Mouse (Mus musculus): ENCODE data around the gene Adamtsl2. TPM values are rescaled to one million over a fixed set of nuclear protein-coding genes. Genes with fewer than 3 reads are reported as not detected.
A peak's percentile ranks its signal among the peaks of the same experiment; 100 is the strongest.

Gene Adamtsl2
- polyA plus RNA-seq, 1 experiment from 2014 or later: 12.3 TPM

GRCm38 (mm10) chr2:27141950-27142693, 62.9 kb downstream of the Adamtsl2 start, which contains the start of gene Fam163b:
TSS of gene Fam163b (minus strand) at chr2:27142491.
- H3K9me3 ChIP-seq (replicated peaks): no peaks in the 10 kb centered on the region
- H3K4me1 ChIP-seq (replicated peaks): peaks cover 10% of the 10 kb centered on the region
- H3K4me3 ChIP-seq: peak within 1 kb of the TSS; percentile 47
- peak within 1 kb of the TSS; percentile 32; the same call in 1 of the 2 replicates for H3K9ac ChIP-seq
- peak within 1 kb of the TSS; percentile 85 for H3K4me2 ChIP-seq
- peak; percentile 80; the same call in 1 of the 2 replicates for ATAC-seq (replicated peaks; ENCODE audit: insufficient number of reproducible peaks, insufficient read depth, low FRiP score, low read depth)
- WGBS: 1% methylated on average over 62 of the region's 62 CpGs
- no peak within 1 kb of the TSS for H3K27ac ChIP-seq
- H3K36me3 ChIP-seq: no peaks in the 10 kb centered on the region
- H3K27me3 ChIP-seq: peaks cover 80% of the 10 kb centered on the region

- Histone ChIP-seq H3K4me2 (no peak overlapping the region), H3K9ac (no peak overlapping the region), H3K9me3 (replicated peaks) (no peaks in the 10 kb centered on the region), H3K27ac (no peak overlapping the region), H3K27me3 (peaks cover 68% of the 10 kb centered on the region), H3K4me3 (no peak overlapping the region), H3K4me1 (replicated peaks) (peaks cover 10% of the 10 kb centered on the region), H3K36me3 (no peaks in the 10 kb centered on the region)
- 41% methylated on average over 2 of the region's 2 CpGs for WGBS
- no peak for ATAC-seq (replicated peaks; ENCODE audit: insufficient number of reproducible peaks, insufficient read depth, low FRiP score, low read depth)
Observed at GRCm38 (mm10) chr2:27144957-27145356, 65.8 kb downstream of the Adamtsl2 start.

- no peaks in the 10 kb centered on the region for H3K36me3 ChIP-seq
- H3K4me2 ChIP-seq: no peak overlapping the region
- no peak overlapping the region for H3K27ac ChIP-seq
- no peak overlapping the region for H3K4me3 ChIP-seq
- H3K9ac ChIP-seq: no peak overlapping the region
- 75% methylated on average over 6 of the region's 6 CpGs for WGBS
- no peak for ATAC-seq (replicated peaks; ENCODE audit: insufficient number of reproducible peaks, insufficient read depth, low FRiP score, low read depth)
- H3K9me3 ChIP-seq (replicated peaks): no peaks in the 10 kb centered on the region
- H3K4me1 ChIP-seq (replicated peaks): peaks cover 7% of the 10 kb centered on the region
- peaks cover 50% of the 10 kb centered on the region for H3K27me3 ChIP-seq
Observed at GRCm38 (mm10) chr2:27146840-27147239, 67.7 kb downstream of the Adamtsl2 start.

GRCm38 (mm10) chr2:27149457-27149856, 70.3 kb downstream of the Adamtsl2 start:
- no peak overlapping the region for H3K9ac ChIP-seq
- H3K9me3 ChIP-seq (replicated peaks): no peaks in the 10 kb centered on the region
- H3K4me2 ChIP-seq: no peak overlapping the region
- H3K4me3 ChIP-seq: no peak overlapping the region
- no peak for ATAC-seq (replicated peaks; ENCODE audit: insufficient number of reproducible peaks, insufficient read depth, low FRiP score, low read depth)
- H3K27ac ChIP-seq: no peak overlapping the region
- 5% methylated on average over 2 of the region's 2 CpGs for WGBS
- H3K4me1 ChIP-seq (replicated peaks): no peaks in the 10 kb centered on the region
- peaks cover 24% of the 10 kb centered on the region; the same call in 1 of the 2 replicates for H3K27me3 ChIP-seq
- H3K36me3 ChIP-seq: no peaks in the 10 kb centered on the region

GRCm38 (mm10) chr2:27154466-27155185, 75.4 kb downstream of the Adamtsl2 start:
- Histone ChIP-seq H3K4me3 (no peak overlapping the region), H3K4me2 (no peak overlapping the region), H3K27me3 (no peaks in the 10 kb centered on the region), H3K9me3 (replicated peaks) (no peaks in the 10 kb centered on the region), H3K36me3 (no peaks in the 10 kb centered on the region), H3K9ac (no peak overlapping the region), H3K27ac (no peak overlapping the region), H3K4me1 (replicated peaks) (no peaks in the 10 kb centered on the region)
- 75% methylated on average over 10 of the region's 10 CpGs for WGBS
- no peak for ATAC-seq (replicated peaks; ENCODE audit: insufficient number of reproducible peaks, insufficient read depth, low FRiP score, low read depth)

- H3K27ac ChIP-seq: no peak overlapping the region
- no peaks in the 10 kb centered on the region for H3K36me3 ChIP-seq
- no peaks in the 10 kb centered on the region for H3K4me1 ChIP-seq (replicated peaks)
- no peak for ATAC-seq (replicated peaks; ENCODE audit: insufficient number of reproducible peaks, insufficient read depth, low FRiP score, low read depth)
- H3K4me3 ChIP-seq: no peak overlapping the region
- no peaks in the 10 kb centered on the region for H3K27me3 ChIP-seq
- no peak overlapping the region for H3K4me2 ChIP-seq
- WGBS: 83% methylated on average over 6 of the region's 6 CpGs
- H3K9me3 ChIP-seq (replicated peaks): no peaks in the 10 kb centered on the region
- no peak overlapping the region for H3K9ac ChIP-seq
Observed at GRCm38 (mm10) chr2:27156596-27156995, 77.4 kb downstream of the Adamtsl2 start.

Other genes with a start within 250 kb of the Adamtsl2 start
- not detected in 2 replicates for gene Abo, start 214.4 kb upstream of the Adamtsl2 start, polyA plus RNA-seq (2015; fragmentation: Nextera tagmentation; extraction: Ambion mirVana)
- gene Surf6, start 176.5 kb upstream of the Adamtsl2 start, polyA plus RNA-seq (2015; fragmentation: Nextera tagmentation; extraction: Ambion mirVana): 13.5 and 15.9 TPM in 2 replicates
- gene Med22, start 168.7 kb upstream of the Adamtsl2 start, polyA plus RNA-seq (2015; fragmentation: Nextera tagmentation; extraction: Ambion mirVana): 35.2 and 43.8 TPM in 2 replicates
- gene Rpl7a, start 168.6 kb upstream of the Adamtsl2 start, polyA plus RNA-seq (2015; fragmentation: Nextera tagmentation; extraction: Ambion mirVana): 314 and 345 TPM in 2 replicates
- 28.9 and 31.6 TPM in 2 replicates for gene Surf2, start 163.0 kb upstream of the Adamtsl2 start, polyA plus RNA-seq (2015; fragmentation: Nextera tagmentation; extraction: Ambion mirVana)
- gene Surf1, start 162.8 kb upstream of the Adamtsl2 start, polyA plus RNA-seq (2015; fragmentation: Nextera tagmentation; extraction: Ambion mirVana): 44.6 and 45.3 TPM in 2 replicates
- 157 and 192 TPM in 2 replicates for gene Surf4, start 145.5 kb upstream of the Adamtsl2 start, polyA plus RNA-seq (2015; fragmentation: Nextera tagmentation; extraction: Ambion mirVana)
- 0.10 and 0.11 TPM in 2 replicates for gene Stkld1, start 145.3 kb upstream of the Adamtsl2 start, polyA plus RNA-seq (2015; fragmentation: Nextera tagmentation; extraction: Ambion mirVana)
- gene Rexo4, start 115.0 kb upstream of the Adamtsl2 start, polyA plus RNA-seq (2015; fragmentation: Nextera tagmentation; extraction: Ambion mirVana): 23.6 and 29.7 TPM in 2 replicates
- not detected in 2 replicates for gene Adamts13, start 106.0 kb upstream of the Adamtsl2 start, polyA plus RNA-seq (2015; fragmentation: Nextera tagmentation; extraction: Ambion mirVana)
- 35.4 and 48.3 TPM in 2 replicates for gene Cacfd1, start 69.5 kb upstream of the Adamtsl2 start, polyA plus RNA-seq (2015; fragmentation: Nextera tagmentation; extraction: Ambion mirVana)
- 0.26 and 0.57 TPM in 2 replicates for gene Slc2a6, start 51.4 kb upstream of the Adamtsl2 start, polyA plus RNA-seq (2015; fragmentation: Nextera tagmentation; extraction: Ambion mirVana)
- gene Mymk, start 7.2 kb upstream of the Adamtsl2 start, polyA plus RNA-seq (2015; fragmentation: Nextera tagmentation; extraction: Ambion mirVana): 0.18 and 0.42 TPM in 2 replicates
- 0.39 and 0.67 TPM in 2 replicates for gene Fam163b, start 63.1 kb downstream of the Adamtsl2 start, polyA plus RNA-seq (2015; fragmentation: Nextera tagmentation; extraction: Ambion mirVana)
- gene Dbh, start 85.9 kb downstream of the Adamtsl2 start, polyA plus RNA-seq (2015; fragmentation: Nextera tagmentation; extraction: Ambion mirVana): 0.60 and 6.5 TPM in 2 replicates
- 18.7 and 21.4 TPM in 2 replicates for gene Sardh, start 169.0 kb downstream of the Adamtsl2 start, polyA plus RNA-seq (2015; fragmentation: Nextera tagmentation; extraction: Ambion mirVana)

All from heart, embryonic 15.5 days (tissue).